Mouse (Mus musculus) C2C12 (cell line): ENCODE measurements at regions not wholly inside any gene's neighbourhood (a gene's known extent, or its start where the extent isn't known, plus 50 kb on each side); places are given as distances from the start of the nearest gene placed in this dataset.

ENCODE experiments used
- H3K27me3 ChIP-seq: one replicate; pipeline ENCODE4 v1.6.1; 2011; ENCODE audit not compliant: control insufficient read depth, insufficient read depth, insufficient read length
- H3K36me3 ChIP-seq: one replicate; pipeline ENCODE4 v1.6.1; 2011; ENCODE audit not compliant: control insufficient read depth, insufficient read depth
- H3K4me3 ChIP-seq: one replicate; pipeline ENCODE4 v1.5.1; 2011; ENCODE audit warnings: mild to moderate bottlenecking, control low read depth; ENCODE audit not compliant: poor library complexity, insufficient read depth, severe bottlenecking
- H3K79me2 ChIP-seq: one replicate; pipeline ENCODE4 v1.6.1; 2011; ENCODE audit not compliant: control insufficient read depth, insufficient read depth
- H3K79me3 ChIP-seq: one replicate; pipeline ENCODE4 v1.6.1; 2011; ENCODE audit warnings: low read depth, control low read depth
- H3ac ChIP-seq: one replicate; pipeline ENCODE3; 2011; ENCODE audit warnings: low read depth; ENCODE audit not compliant: control insufficient read depth, insufficient read length
- CEBPB ChIP-seq: IDR thresholded peaks from one replicate; pipeline ENCODE4 v1.6.1; 2011; ENCODE audit warnings: low read depth, mild to moderate bottlenecking, control low read depth, moderate library complexity
- CTCF ChIP-seq: IDR thresholded peaks from one replicate; pipeline ENCODE4 v1.5.1; 2011; ENCODE audit not compliant: control insufficient read depth, insufficient read depth, insufficient read length
- FOSL1 ChIP-seq: IDR thresholded peaks from one replicate; pipeline ENCODE4 v1.8.0; 2011; ENCODE audit warnings: mild to moderate bottlenecking, low read length; ENCODE audit not compliant: poor library complexity, insufficient read depth, severe bottlenecking
- MAX ChIP-seq: IDR thresholded peaks from one replicate; pipeline ENCODE4 v1.6.1; 2011; ENCODE audit warnings: mild to moderate bottlenecking, control low read depth
- MYOD1 ChIP-seq: IDR thresholded peaks from one replicate; pipeline ENCODE4 v1.6.1; 2011; ENCODE audit warnings: low read depth; ENCODE audit not compliant: control insufficient read depth, insufficient read length
- MYOG ChIP-seq: IDR thresholded peaks from one replicate; pipeline ENCODE4 v1.6.1; 2011; ENCODE audit not compliant: control insufficient read depth, insufficient read length; ENCODE audit errors: extremely low read depth
- USF1 ChIP-seq: IDR thresholded peaks from one replicate; pipeline ENCODE4 v1.6.1; 2011; ENCODE audit warnings: low read depth, mild to moderate bottlenecking, control low read depth, moderate library complexity

- H3K79me2 ChIP-seq, result no peaks in the 10 kb centered on the region
- no peak overlapping the region for H3ac ChIP-seq
- TF ChIP-seq USF1, result no peak
- no peak for TF ChIP-seq MAX
- TF ChIP-seq MYOD1, result no peak
- TF ChIP-seq MYOG, result no peak
- no peak for TF ChIP-seq CEBPB
- no peak for TF ChIP-seq FOSL1
- no peak for TF ChIP-seq CTCF
- H3K27me3 ChIP-seq, result no peaks in the 10 kb centered on the region
- H3K4me3 ChIP-seq, result no peak overlapping the region
- no peaks in the 10 kb centered on the region for H3K36me3 ChIP-seq
- no peaks in the 10 kb centered on the region for H3K79me3 ChIP-seq
Observed at GRCm38 (mm10) chr11:6785471-6785870, 52.0 kb downstream of the Gm11983 start.

- Histone ChIP-seq H3K36me3 (no peaks in the 10 kb centered on the region), H3K79me3 (no peaks in the 10 kb centered on the region), H3K27me3 (no peaks in the 10 kb centered on the region), H3K79me2 (no peaks in the 10 kb centered on the region), H3K4me3 (no peak overlapping the region), H3ac (no peak overlapping the region)
- TF ChIP-seq CEBPB, result no peak
- no peak for TF ChIP-seq FOSL1
- no peak for TF ChIP-seq MYOD1
- no peak for TF ChIP-seq CTCF
- TF ChIP-seq MAX, result no peak
- no peak for TF ChIP-seq USF1
- TF ChIP-seq MYOG, result no peak
Observed at GRCm38 (mm10) chr11:6782826-6783225, 54.6 kb downstream of the Gm11983 start.

- H3K36me3 ChIP-seq, result no peaks in the 10 kb centered on the region
- TF ChIP-seq CTCF (no peak), FOSL1 (no peak), CEBPB (no peak), MYOG (no peak), MAX (no peak), USF1 (no peak), MYOD1 (no peak)
- no peaks in the 10 kb centered on the region for H3K79me3 ChIP-seq
- no peaks in the 10 kb centered on the region for H3K27me3 ChIP-seq
- no peak overlapping the region for H3K4me3 ChIP-seq
- no peak overlapping the region for H3ac ChIP-seq
- H3K79me2 ChIP-seq, result no peaks in the 10 kb centered on the region
Observed at GRCm38 (mm10) chr11:6779752-6780151, 57.7 kb downstream of the Gm11983 start.

GRCm38 (mm10) chr11:6778596-6779360 lies 58.7 kb downstream of the Gm11983 start:
- no peak overlapping the region for H3ac ChIP-seq
- no peaks in the 10 kb centered on the region for H3K27me3 ChIP-seq
- H3K79me3 ChIP-seq, result no peaks in the 10 kb centered on the region
- no peaks in the 10 kb centered on the region for H3K79me2 ChIP-seq
- no peaks in the 10 kb centered on the region for H3K36me3 ChIP-seq
- no peak overlapping the region for H3K4me3 ChIP-seq
- TF ChIP-seq CEBPB (no peak), USF1 (no peak), CTCF (no peak), MAX (no peak)

- no peaks in the 10 kb centered on the region for H3K79me2 ChIP-seq
- H3K79me3 ChIP-seq, result no peaks in the 10 kb centered on the region
- TF ChIP-seq MAX, result no peak
- TF ChIP-seq FOSL1, result no peak
- no peak for TF ChIP-seq CEBPB
- TF ChIP-seq MYOG, result no peak
- no peak for TF ChIP-seq CTCF
- no peak for TF ChIP-seq MYOD1
- no peak for TF ChIP-seq USF1
Observed at GRCm38 (mm10) chr11:6777566-6777965, 59.9 kb downstream of the Gm11983 start.

GRCm38 (mm10) chr11:6774656-6775055 lies 62.8 kb downstream of the Gm11983 start:
- Histone ChIP-seq H3K27me3 (no peaks in the 10 kb centered on the region), H3K79me2 (no peaks in the 10 kb centered on the region), H3K79me3 (no peaks in the 10 kb centered on the region), H3K36me3 (no peaks in the 10 kb centered on the region), H3K4me3 (no peak overlapping the region), H3ac (no peak overlapping the region)
- no peak for TF ChIP-seq FOSL1
- TF ChIP-seq MYOD1, result no peak
- no peak for TF ChIP-seq MYOG
- no peak for TF ChIP-seq MAX

More at GRCm38 (mm10) chr11:6777566-6777965, 59.9 kb downstream of the Gm11983 start:
- no peak overlapping the region for H3K4me3 ChIP-seq
- H3K36me3 ChIP-seq, result no peaks in the 10 kb centered on the region
- H3ac ChIP-seq, result no peak overlapping the region
- no peaks in the 10 kb centered on the region for H3K27me3 ChIP-seq
